Mouse (Mus musculus) spleen, postnatal 14 days (tissue): ENCODE data around the gene Gpr18.

Source experiments
- DNase-seq, 2 experiments: peaks; one replicate each; pipeline ENCODE4 v3.0.0; 2021 to 2022; ENCODE audit warnings: low spot score in 2 of 2

The Gpr18 gene

GRCm38 (mm10) chr14:121949436-121949835, 33.9 kb upstream of the Gpr18 start:
- no peak for DNase-seq

GRCm38 (mm10) chr14:121947966-121948365, 32.4 kb upstream of the Gpr18 start:
- no peak for DNase-seq

- no peak for DNase-seq
Observed at GRCm38 (mm10) chr14:121947201-121947760, 31.7 kb upstream of the Gpr18 start.

GRCm38 (mm10) chr14:121946728-121947127, 31.1 kb upstream of the Gpr18 start:
- DNase-seq: no peak

- DNase-seq: no peak
Observed at GRCm38 (mm10) chr14:121946131-121946530, 30.6 kb upstream of the Gpr18 start.

DNA sequence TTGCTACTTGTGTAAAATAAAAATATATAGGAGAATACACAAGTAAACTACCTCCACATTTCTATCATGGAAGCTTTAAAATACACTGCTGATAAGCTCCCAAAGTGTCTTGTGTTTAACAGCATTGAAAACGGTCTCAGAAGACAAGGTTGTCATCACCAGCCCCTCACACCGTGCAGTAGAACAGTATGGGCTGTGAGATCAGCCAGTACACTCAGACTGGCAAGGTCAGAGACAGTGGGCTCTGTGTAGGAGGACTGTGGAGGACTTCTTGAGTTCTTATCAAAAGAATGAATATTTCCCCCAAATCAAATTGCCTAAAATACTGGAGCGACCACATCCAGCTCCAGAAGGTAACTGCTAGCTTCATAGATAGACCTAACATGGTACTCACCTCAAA, 24.0 kb upstream of the Gpr18 start:
- no peak for DNase-seq

- DNase-seq: no peak
Observed at GRCm38 (mm10) chr14:121938256-121939191, 22.9 kb upstream of the Gpr18 start.

DNA sequence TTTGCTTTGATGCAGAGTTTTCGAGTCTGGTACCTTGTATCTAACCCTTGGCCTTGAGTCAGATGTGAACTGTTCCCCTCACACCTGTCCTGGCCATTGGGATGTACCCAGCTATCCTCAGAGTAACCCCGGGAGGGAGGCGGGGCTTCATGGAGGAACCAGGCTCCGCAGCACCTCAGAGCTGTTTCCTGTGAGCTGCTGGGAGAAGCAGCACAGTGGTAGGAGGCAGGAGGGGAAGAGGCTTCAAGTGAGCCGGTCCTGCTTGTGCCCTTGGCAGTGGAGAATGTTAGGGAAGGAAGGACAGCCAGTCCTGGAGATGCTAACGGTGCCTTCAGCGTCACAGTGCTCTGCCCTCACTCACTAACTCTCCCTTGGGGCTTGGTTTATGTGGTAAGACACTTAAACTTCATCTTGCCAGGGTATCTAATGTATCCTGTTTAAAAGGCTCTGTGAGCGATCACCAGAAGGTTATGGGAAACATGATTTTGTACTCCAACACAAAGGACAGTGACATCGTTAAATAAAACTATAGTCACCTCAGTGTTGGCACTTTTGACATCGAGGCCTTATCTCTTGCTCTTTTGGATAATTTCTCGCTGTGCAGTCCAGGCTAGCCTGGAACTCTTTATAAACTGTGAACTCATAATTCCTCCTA, 22.1 kb upstream of the Gpr18 start:
- no peak for DNase-seq

GRCm38 (mm10) chr14:121936856-121937255, 21.3 kb upstream of the Gpr18 start:
- DNase-seq: no peak

DNA sequence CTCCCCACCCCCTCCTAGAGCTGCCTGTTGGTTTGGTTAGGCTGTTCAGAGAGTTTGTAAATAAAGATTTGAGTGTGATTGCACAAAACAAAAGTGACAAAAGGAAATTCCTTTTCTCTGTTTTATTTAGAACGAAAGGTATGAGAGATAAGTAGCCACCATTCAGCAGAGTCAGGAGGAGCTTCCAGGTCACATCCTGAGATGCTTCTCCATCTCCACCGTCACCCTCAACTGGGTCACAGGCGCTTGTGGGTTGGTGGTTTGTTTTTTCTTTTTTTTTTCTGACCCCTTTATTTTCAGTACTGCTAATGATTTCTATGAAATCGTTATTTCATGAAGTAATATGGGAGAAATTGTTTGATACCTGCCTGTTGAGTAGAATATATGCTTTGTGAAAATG, 20.8 kb upstream of the Gpr18 start:
- no peak for DNase-seq

- no peak for DNase-seq
Observed at GRCm38 (mm10) chr14:121934597-121934946, 19.0 kb upstream of the Gpr18 start.

DNA sequence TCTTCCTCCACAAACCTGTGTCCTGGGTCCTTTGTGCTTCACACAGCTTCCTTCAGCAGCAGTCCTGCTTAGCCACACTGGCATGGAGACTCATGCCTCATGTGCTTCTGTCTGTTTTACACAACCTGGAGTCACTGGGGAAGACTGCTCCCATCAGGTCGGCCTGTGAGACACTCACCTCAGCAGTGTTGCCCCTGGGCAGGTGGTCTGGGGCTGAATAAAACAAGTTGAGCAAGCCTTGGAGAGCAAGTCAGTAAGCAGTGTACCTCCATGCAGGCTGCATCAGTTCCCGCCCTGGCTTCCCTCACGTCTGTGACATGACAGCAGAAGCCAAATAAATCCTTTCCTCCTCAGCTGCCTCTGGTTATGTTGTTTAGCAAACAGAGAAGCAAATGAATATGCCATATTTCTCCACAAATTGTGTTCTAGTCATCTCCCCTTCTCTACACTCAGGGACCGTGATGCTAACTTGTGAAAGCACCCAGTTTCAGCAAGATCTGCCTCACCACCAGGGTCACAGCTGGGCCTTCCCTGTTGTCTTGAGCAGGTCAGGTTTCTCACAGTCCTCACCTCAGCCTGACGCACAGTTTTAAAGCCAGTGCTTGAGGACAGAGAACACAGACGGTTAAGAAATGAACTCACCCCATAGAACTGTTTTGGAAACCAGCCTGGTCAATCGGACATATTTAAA, 18.5 kb upstream of the Gpr18 start:
- no peak for DNase-seq

- DNase-seq: no peak
Observed at GRCm38 (mm10) chr14:121932180-121932579, 16.6 kb upstream of the Gpr18 start.

GRCm38 (mm10) chr14:121931594-121931993, 16.0 kb upstream of the Gpr18 start:
- no peak for DNase-seq

GRCm38 (mm10) chr14:121930731-121931383, 15.3 kb upstream of the Gpr18 start:
- DNase-seq: no peak

DNA sequence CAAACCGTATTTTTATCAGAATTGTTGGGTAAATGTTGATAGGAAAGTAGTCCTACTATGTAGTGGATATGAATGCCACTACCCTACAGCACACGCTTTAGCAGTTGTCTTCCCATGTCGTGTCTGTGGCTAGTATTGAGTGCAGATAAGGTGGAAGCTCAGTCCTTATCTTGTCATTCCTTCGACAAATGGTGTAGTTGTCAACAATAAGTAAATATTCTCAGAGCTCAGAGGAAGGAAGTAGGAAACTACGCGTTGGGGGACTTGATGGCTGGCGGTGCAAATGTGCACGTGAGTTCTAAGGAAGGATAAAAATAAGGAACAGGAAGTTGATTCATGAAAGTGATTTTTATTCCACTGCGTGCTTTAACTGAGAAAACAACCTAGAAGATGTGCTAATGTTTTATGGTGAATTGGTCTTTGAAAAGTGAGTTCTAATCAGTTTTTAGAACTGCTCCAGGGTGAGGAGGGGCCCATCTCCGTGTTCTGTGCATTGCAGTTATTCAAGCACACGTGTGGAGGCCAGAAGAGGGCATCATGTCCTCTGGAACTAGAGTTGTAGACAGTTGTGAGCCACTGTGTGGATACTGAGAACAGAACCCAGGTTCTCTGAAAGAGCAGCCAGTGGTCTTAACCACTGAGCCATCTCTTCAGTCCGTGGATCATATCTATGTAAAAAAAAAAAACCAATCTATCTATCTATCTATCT, 13.8 kb upstream of the Gpr18 start:
- DNase-seq: no peak

DNA sequence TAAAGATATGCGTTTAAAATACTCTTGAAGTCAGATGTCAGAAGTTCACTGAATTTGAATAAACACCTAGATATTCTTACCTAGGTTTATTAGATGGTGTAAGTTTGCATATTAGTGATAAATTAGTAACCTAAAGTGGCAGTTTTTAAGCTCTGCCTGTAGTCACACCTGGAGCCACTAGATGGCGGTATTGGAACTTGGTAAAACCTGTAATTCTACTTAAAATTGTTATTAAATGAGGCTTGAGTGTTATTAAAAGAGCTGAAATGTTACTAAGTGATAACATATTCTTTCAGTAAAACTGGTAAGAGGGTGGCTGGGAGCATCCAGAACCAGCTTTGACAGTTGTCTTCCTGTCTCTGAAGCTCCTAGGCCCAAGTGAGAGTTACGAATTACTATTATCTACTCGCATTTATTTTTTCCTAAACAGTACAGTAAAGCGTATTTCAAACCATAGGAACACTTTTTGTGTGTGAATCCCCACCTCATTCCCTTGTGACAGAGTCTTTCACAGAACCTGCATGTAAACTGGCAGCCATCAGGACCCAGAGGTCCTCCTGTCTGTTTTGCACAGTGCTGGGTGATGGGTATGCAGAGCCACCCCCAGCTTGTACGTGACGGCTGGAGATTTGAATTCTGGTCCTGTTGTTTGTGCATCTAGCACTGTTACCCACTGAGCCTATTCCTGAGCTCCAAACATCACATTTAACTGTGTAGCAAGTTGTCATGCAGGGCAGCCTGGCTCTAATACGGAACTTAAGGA, 13.0 kb upstream of the Gpr18 start:
- DNase-seq: peak in 1 of 2 experiments; percentile 70

DNA sequence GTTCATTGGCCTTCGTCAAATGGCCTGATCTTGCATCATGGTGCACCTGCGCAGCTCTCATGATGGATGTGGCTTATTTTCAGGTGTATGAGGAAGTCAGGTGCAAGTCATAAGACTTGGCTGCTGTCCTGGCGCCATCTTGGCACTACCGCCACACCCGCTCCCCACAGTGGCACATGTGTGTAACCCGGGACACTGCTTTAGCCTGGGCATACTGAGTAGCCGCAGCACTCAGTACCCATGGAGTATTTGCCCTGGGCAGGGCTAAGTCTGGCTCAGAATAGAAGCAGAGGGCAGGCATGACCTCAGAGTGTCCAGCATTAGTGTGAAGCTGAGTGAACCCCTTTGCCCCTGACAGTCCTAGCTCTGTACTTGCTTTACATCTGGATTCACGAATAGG, 11.9 kb upstream of the Gpr18 start:
- DNase-seq: no peak

DNA sequence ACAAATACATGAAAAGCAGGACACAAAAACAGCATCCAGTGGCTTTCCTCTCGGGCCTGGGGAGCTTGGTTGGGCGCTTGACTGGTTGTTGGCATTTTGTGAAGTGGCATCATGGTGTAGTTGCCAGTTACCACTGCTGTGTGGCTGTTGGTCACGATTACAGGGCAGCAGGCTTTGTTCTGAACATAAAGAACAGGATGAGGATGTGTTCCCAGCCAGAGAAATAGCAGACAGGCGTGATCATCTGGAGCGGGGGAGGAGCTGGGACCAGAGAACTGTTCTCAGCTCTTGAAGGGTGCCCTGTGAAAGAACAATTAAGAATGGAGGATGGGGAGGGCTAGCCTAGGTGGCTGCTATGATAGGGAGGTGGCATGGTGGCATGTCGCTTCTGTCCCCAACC, 11.3 kb upstream of the Gpr18 start:
- no peak for DNase-seq

DNA sequence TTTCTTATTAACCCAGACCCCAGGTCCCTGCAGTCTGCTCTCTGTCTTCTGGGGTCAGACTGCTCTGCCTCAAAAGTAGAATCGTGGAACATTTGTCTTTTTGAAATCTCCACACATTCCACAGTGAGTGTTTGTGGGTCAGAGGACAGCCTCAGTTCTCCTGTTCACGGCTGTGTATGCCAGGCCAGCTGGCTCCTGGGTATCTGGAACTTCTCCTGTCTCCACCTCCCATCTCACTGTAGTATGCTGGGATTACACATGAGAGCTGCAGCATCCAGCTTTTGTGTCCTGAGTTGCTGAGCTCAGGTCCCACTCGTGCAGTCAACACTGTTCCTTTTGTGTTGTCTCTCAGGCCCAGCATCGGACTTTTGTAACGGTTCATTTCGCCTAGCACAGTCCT, 9.3 kb upstream of the Gpr18 start:
- no peak for DNase-seq
